Mouse (Mus musculus): Measurements from ENCODE around the gene Cyp19a1.

- TF ChIP-seq POLR2A (IDR thresholded peaks at IDR 0.05; ENCODE audit: control insufficient read depth, low read depth, low read length): no peak
- TF ChIP-seq CTCF (IDR thresholded peaks at IDR 0.05; ENCODE audit: control insufficient read depth, insufficient read depth, insufficient replicate concordance, low read depth, low read length): no peak
These were observed 7.4 kb upstream of the Cyp19a1 start for GRCm38 (mm10) chr9:54275283-54275682.

Data from testis, adult 2 months (tissue).